Mouse (Mus musculus) cerebellum, adult 9-11 months (tissue): ENCODE data around the gene Vill.

Experiments used
- DNase-seq: peaks from one replicate; pipeline ENCODE4 v3.0.0; 2022

The Vill gene

GRCm38 (mm10) chr9:119052154-119052944, at the start of gene Vill:
Gene Vill (plus strand): TSS chr9:119052778.
- no peak for DNase-seq

GRCm38 (mm10) chr9:119003990-119004702, 48.4 kb upstream of the Vill start:
- no peak for DNase-seq

- no peak for DNase-seq
These were observed 47.9 kb upstream of the Vill start for GRCm38 (mm10) chr9:119004703-119005076.

GRCm38 (mm10) chr9:119005303-119006029, 47.1 kb upstream of the Vill start:
- DNase-seq, result no peak

GRCm38 (mm10) chr9:119007266-119007665, 45.3 kb upstream of the Vill start:
- DNase-seq, result no peak

- no peak for DNase-seq
These were observed 43.7 kb upstream of the Vill start for GRCm38 (mm10) chr9:119008871-119009270.

GRCm38 (mm10) chr9:119010156-119010710, 42.3 kb upstream of the Vill start:
- no peak for DNase-seq

GRCm38 (mm10) chr9:119016785-119017507, 35.6 kb upstream of the Vill start:
- no peak for DNase-seq

GRCm38 (mm10) chr9:119021731-119022130, 30.8 kb upstream of the Vill start:
- no peak for DNase-seq

GRCm38 (mm10) chr9:119025263-119025662, 27.3 kb upstream of the Vill start:
- DNase-seq, result no peak

GRCm38 (mm10) chr9:119025832-119026331, 26.7 kb upstream of the Vill start:
- no peak for DNase-seq

GRCm38 (mm10) chr9:119027337-119027736, 25.2 kb upstream of the Vill start:
- no peak for DNase-seq

GRCm38 (mm10) chr9:119028226-119029195, 24.1 kb upstream of the Vill start:
- no peak for DNase-seq

GRCm38 (mm10) chr9:119029568-119029967, 23.0 kb upstream of the Vill start:
- peak; percentile 27 for DNase-seq

GRCm38 (mm10) chr9:119031038-119031437, 21.5 kb upstream of the Vill start:
- DNase-seq, result no peak

- DNase-seq, result no peak
These were observed 20.8 kb upstream of the Vill start for GRCm38 (mm10) chr9:119031772-119032171.

- DNase-seq, result no peak
These were observed 20.0 kb upstream of the Vill start for GRCm38 (mm10) chr9:119032538-119032937.

GRCm38 (mm10) chr9:119033111-119033921, 19.3 kb upstream of the Vill start:
- DNase-seq, result no peak

GRCm38 (mm10) chr9:119034069-119034468, 18.5 kb upstream of the Vill start:
- no peak for DNase-seq
